Mouse (Mus musculus): ENCODE results near the gene Adam15. TPM values are rescaled to one million over a fixed set of nuclear protein-coding genes. Genes with fewer than 3 reads are reported as not detected.

The Adam15 gene
- total RNA-seq, 1 experiment from 2014 or later: 33.0 TPM

DNA sequence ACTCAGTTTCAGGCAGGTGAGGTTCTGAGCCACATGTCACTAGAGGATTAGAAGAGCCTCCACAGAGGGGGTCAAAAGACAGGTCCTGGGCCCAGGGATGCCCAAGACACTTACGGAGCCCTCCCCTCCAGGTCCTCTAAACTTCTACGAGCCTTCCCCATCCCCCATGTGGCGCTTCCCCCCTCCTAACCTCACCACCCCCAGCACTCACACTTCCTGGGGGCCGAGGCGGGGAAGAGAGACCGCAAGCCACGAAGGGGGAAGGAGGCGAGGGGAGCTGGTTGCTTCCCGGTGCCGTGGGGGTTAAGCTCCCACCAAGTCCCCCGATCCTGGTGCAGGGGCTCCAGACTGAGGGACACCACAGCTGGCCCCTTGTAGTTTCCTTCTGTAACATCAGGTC, 35.7 kb upstream of the Adam15 start:
- no peak for ATAC-seq (replicated peaks; ENCODE audit: insufficient number of reproducible peaks, low FRiP score, low TSS enrichment, poor library complexity, severe bottlenecking)

DNA sequence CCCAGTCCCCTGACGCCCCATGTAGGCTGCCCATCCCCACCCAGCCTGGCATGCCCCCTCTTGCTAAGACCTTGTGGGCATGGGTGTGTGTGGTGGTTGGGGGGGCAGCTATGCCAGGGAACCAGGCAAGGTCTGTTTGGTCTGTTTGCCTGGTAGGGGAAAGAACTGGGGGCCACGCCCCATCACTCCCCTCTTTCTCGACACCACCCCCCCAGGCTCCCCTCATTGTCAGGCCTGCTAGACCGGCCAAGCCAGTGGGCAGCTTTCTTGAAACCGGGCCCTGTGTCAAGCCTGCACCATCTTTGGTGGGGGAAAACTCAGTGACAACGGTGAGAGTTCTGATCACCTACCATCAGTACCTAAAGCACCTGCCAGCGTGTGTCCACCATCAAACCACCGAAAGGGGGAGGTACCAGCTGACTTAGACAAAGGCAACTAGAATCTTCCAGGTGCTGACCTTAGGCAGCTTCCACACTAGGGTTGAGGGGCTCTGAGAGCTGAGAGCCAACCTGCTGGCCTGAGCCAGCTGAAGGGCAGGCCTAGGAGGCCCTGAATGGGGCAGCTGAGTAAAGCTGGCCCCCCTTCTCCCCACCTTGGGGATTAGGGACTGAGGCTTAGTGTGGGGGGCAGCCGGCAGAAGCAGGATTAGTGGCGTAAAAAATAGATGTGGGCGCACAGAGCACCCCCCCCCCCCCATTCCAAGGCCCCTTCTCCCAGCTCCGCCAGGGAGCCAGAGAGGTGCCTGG, 34.7 kb upstream of the Adam15 start:
- no peak for ATAC-seq (replicated peaks; ENCODE audit: insufficient number of reproducible peaks, low FRiP score, low TSS enrichment, poor library complexity, severe bottlenecking)

DNA sequence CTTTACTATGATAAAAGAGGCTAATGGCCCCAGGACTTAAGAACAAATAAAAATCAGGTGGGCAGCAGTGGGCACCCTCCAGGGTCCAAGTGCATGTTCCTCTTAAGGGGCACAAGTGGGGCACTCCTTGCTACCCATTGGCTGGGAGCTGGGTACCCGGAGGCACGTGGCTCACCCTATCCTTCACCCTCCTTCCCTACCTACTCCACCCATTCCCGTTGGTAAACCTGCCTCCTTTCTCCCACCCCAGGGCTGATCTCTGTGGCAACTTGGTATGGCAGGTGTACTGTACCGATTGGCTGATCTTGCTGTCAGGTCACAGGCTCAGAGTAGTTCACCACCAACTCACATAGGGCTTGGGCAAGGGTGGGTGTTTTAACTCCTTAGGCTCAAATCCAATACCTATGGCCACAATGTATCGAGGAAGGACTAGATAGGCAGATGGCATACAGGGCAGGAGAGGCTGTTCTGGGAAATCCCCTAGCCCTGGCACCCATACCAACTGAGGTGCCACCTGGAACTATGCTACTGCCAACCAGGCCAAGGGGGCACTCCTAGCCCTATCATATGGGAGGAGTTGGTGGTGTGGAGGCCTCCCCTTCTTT, 34.0 kb upstream of the Adam15 start:
- no peak for ATAC-seq (replicated peaks; ENCODE audit: insufficient number of reproducible peaks, low FRiP score, low TSS enrichment, poor library complexity, severe bottlenecking)

DNA sequence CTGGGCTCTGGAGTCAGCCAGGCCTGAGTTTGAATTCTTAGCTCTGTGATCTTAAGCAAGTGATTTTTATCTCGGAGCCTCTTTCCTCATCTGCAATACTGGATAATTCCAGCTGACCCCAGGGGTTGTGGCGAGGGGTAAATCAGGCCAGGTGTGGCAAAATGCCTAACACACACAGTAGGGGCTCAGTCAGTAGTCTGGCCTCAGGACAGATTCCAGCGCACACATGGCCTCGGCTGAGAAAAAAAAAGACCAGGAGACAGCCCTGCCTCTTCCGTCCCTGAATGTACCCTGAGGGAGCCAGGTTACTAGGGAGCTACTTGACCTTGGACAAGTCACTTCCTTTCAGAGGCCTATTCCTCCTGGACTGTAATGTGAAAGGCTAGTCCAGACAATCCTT, 33.2 kb upstream of the Adam15 start:
- ATAC-seq (replicated peaks; ENCODE audit: insufficient number of reproducible peaks, low FRiP score, low TSS enrichment, poor library complexity, severe bottlenecking): no peak

DNA sequence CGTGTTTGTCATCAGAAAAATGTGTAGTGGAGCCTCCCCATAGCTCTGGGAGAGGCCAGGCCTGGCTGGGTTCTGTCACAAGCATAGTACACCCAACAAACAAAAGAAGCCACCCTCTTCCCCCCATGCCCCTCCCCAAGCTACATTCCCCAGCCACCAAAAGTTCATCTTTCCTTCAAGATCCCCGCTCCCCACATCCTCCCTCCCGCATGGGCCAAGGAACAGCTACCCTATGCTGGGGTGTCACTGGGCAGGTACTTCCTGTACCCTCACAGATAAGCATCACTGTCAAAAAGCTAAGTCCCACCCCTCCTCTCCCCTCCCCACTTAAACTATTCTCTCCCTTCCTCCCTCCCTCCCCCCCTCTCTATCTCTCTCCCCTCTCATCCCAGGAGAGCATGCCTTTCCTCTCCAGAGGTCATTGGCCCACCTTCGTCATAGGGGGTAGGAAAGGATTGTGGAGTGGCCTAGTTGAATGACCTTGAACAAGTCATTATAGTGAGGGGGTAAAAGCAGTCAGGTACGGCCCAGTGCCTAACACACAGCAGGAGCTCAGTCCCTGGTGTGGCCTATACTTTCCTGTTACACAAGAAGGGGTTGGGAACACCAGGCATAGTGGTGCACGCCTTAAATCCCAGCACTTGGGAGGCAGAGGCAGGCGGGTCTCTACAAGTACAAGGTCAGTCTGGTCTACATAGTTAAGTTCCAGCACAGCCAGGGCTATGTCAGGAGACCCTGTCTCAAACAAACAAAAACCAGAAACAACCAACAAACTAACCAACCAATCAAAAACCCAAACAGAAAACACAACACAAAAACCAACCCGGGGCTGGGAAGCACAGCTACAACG, 32.5 kb upstream of the Adam15 start:
- no peak for ATAC-seq (replicated peaks; ENCODE audit: insufficient number of reproducible peaks, low FRiP score, low TSS enrichment, poor library complexity, severe bottlenecking)

DNA sequence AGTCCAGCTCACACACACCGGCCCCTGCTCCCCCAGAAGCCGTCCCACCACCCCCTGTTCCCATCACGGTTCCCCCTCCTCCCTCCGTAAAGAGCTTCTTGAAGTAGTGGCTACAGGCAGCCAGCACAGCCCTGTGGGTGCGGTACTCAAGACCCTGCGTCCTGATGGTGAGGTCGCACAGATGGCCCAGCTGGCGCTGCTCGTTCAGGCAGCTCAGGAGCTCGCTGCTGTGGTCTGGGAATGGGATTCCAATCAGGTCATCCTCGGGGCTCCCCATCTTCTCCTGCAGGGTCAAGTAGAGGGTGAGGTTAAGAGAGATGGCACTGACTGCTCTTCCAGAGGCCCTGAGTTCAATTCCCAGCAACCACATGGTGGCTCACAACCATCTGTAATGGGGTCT, 31.4 kb upstream of the Adam15 start:
- ATAC-seq (replicated peaks; ENCODE audit: insufficient number of reproducible peaks, low FRiP score, low TSS enrichment, poor library complexity, severe bottlenecking): no peak

DNA sequence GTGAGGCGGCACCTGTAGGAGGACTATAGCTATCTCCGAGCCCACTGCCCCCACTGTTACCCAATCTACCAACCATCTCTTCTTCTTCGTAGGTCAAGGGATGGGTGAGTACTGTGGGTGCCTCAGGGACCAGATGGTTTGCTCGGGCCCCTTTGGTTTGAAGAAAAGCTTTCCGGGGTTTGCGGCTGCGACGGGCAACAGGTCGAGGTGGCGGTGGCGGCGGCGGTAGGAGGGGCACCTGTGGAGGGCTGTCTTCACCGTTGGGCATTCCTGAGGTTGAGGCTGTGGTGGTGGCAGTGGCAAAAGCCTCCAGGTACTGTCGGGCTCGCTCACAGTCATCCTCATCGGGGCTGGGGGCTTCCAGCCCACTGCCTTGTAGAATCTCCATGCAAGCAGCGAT, 30.9 kb upstream of the Adam15 start:
- no peak for ATAC-seq (replicated peaks; ENCODE audit: insufficient number of reproducible peaks, low FRiP score, low TSS enrichment, poor library complexity, severe bottlenecking)

DNA sequence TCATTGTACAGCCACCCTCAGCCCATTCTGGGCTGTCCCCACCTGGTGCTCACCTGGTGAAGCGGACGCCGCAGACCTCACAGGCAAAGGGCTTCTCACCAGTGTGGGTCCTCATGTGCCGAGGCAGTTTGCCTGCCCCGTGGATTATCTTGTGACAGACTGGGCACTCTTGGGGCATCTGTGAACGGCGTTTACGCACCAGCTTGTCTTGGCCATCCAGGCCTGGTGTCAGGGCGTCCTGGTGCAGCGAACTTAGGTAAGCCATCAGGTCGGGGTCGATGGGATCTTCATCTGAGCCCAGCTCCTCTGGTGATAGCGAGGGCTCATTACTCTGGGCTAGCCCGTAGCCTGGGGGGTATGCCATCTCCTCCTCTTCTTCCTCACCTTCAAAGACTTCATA, 30.5 kb upstream of the Adam15 start:
- ATAC-seq (replicated peaks; ENCODE audit: insufficient number of reproducible peaks, low FRiP score, low TSS enrichment, poor library complexity, severe bottlenecking): no peak

DNA sequence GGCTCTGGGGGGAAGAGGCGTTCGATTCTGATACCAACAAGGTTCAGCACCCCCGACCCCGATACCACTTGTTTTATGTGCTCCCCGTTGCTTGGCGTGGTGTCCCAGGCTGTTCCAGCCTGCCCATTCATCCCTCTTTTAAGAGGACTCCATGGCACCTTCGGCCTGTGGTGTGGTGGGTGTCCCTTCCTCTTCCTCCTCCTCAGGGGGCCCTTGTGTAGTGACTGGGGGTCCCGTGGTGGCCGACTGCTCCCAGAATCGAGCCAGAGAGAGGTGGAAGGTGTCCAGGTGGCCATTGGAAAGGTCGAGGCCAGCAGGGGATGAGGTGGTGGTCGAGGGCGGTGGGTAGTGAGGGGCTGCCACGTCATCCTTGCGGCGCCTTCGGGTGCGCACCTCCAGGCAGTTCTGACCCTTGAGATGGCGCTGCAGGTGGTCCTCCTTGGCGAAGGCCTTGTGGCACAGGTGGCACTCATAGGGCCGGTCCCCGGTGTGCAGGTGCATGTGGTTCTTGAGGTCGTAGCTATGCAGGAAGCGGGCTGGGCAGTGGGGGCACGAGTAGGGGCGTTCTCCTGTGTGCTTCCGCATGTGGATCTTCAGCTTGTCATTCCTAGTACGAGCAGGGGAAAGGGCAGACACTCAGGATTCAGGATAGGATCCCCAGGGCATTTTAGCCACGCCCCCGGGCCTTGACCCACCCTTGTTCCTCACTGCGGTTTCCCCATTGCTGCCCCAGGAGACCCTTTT, 29.8 kb upstream of the Adam15 start:
- no peak for ATAC-seq (replicated peaks; ENCODE audit: insufficient number of reproducible peaks, low FRiP score, low TSS enrichment, poor library complexity, severe bottlenecking)

DNA sequence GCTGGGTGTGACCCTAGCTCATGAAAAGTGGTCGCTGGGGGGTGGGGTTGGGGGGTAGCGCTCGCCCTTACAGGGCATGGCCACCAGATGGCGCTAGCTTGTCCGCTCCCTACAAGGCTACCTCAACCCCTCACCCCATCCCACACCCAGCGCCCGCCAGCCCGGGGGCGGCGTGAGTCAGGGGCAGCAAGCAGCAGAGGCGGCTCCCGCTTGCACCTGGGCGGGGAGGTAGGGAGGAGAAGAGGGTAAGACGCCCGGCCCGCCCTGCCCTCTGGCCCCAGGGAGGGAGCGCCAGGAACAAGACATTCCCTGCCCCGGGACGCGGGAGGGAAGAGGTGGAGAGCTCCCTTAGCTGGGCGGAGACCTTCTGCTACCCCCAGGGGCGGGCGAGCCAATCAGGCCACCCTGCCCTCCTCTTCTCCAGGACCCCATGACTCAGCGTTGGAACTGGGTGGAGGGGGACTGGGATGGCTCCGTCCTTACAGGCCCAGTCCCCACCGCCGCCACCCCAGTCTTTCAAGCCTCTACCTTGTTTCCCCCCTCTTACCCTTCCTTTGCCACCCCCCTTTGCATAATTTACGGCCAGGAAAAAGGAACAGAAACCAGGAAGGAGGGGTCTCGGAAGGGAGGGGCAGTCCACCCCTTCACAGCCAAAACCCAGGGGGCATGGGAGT, 28.7 kb upstream of the Adam15 start:
- peak; percentile 51 for ATAC-seq (replicated peaks; ENCODE audit: insufficient number of reproducible peaks, low FRiP score, low TSS enrichment, poor library complexity, severe bottlenecking)

DNA sequence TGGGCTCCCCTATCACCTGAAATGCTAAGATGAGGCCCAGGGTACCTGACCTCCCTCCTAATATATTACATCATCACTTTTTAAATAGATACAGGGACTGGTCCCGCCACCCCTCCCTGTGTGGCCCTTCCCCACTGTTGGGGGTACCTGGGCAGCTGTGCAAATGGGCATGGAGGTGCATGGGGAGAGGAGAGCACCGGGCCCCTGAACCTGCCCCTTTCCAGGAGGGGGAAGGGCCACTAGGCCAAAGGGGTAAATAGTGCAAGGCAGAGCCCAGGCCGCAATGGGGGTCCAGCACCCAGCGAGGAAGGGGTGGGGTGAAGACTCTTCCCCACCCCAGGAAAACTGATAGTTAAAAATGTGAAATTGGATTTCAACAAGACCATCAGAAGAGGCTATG, 28.0 kb upstream of the Adam15 start:
- no peak for ATAC-seq (replicated peaks; ENCODE audit: insufficient number of reproducible peaks, low FRiP score, low TSS enrichment, poor library complexity, severe bottlenecking)

DNA sequence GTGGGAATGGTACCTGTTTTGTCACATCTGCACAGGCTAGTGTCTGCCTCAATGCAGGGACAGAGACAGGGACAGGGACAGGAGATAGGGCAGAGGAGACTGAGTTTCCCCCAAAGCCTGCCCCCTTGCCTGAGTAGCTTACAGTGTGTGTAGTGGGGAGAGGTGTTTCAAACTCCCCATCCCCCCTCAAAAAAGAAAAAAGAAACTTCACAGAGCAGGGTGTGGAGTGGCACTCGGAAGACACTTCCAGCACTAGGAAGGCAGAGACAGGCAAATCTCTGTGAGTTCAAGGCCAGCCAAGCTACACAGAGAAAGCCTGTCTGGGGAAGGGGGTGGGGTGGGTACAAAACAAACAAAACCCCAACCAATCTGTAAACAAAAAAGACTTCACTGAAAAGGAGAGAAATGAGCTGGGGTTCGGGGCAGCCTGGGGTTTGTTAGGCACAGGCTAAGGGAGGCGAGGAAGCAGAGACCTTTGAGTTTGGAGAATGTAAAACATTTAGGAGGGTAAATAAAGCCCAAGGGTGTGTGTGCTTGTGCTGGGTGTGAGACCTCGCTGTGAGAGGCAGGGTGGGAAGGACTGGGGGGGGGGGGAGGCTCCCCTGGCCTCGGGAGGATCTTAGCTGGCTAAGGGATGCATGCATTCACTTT, 23.9 kb upstream of the Adam15 start:
- no peak for ATAC-seq (replicated peaks; ENCODE audit: insufficient number of reproducible peaks, low FRiP score, low TSS enrichment, poor library complexity, severe bottlenecking)

DNA sequence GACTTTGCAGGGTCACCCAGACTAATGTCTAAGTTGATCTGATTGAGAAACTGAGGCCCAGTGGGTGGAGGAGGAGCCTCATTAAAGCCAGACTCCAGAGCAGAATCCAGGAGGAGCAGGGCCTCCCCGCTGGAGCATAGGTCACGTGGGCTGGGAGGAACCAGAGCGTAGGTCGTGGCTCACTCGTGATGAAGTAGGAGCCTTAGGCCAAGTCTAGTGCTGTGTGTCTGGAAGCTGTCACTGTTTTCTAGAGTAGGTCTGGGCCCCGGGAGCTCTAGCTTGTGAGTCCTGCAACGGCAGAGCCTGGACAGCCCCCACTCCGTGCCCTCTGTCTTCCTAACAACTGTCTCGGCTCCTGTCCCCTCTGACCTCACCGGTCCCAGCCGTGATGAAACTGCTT, 17.5 kb upstream of the Adam15 start:
- no peak for ATAC-seq (replicated peaks; ENCODE audit: insufficient number of reproducible peaks, low FRiP score, low TSS enrichment, poor library complexity, severe bottlenecking)

DNA sequence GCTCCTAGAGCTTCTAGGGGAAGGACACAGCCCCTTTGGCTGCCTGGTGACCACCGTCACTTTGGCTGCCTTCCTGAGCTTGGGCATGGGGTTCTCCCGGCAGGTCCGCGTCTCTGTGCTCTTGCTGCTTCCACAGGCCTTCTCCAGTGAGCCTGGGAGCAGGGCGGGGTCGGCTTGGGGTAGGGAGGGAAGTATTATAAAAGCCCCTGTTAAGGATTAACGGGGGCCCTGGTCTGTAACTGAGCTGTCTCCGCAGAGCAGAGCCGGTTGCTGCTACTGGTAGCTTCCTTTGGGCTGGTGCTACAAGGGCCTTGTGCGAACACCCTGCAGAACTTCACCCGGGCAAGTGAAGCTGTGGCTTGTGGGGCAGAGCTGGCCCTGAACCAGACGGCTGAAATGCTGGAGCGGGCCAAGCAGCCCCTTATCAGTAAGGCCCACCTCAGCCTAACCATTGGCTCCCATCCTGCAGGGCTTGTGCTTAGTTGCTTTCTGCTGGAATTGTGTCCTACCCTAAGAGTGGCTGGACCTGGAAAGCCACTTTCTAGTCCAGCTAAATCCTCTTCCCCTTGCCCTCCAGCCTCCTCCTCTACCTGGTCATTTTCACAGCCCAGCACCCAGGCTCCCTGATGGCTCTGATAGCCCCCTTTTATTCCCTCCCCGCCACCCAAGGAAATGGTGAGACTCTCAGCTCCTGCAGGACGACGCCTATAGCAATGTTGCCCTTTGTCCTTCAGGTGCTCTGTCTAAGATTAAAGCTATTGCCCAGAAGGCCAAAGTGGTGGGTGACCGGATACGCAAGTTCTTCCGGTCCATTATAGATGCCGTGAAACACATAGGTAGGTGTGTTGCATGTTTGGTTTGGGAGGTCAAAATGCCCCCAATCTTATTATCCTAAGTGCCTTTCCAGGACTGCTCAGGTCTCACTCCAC, 16.0 kb upstream of the Adam15 start:
- ATAC-seq (replicated peaks; ENCODE audit: insufficient number of reproducible peaks, low FRiP score, low TSS enrichment, poor library complexity, severe bottlenecking): no peak

DNA sequence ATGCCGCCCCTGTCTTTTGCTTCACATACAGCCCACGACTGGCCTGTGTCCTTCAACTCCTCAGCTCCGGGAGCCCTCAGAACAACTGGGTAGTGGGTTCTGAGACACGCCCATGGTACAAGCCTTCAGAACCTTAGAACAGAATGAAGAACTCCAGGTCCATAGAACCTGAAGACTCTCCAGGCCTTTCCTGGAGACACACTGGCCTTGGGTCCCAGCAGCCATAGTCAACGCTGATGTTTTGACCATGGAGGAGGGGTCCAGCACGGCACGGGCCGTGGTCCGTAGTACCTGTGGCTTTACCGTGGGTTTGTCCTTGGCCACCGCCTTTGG, 15.3 kb upstream of the Adam15 start, which contains the start of gene Dcst1:
TSS of gene Dcst1 (minus strand) at position 101 of the 333 bp plus-strand sequence.
- no peak for ATAC-seq (replicated peaks; ENCODE audit: insufficient number of reproducible peaks, low FRiP score, low TSS enrichment, poor library complexity, severe bottlenecking)

DNA sequence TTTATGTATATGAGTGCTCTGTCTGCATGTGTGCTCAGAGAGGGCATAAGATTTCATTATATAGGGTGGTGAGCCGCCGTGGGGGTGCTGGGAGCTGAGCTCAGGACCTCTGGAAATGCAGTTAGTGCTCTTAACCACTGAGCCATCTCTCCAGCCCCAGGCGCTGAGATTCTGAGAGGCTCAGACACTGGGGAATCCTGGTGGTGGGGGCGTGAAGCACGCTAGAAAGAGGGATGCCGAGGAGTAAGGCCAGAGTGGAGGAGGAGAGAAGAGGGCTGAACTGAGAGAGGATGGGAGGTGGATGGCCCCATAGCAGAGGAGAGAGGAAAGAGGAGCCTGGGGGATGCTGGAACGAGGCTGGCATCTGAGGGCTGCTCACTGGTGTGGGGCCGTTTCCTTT, 14.8 kb upstream of the Adam15 start:
- no peak for ATAC-seq (replicated peaks; ENCODE audit: insufficient number of reproducible peaks, low FRiP score, low TSS enrichment, poor library complexity, severe bottlenecking)

DNA sequence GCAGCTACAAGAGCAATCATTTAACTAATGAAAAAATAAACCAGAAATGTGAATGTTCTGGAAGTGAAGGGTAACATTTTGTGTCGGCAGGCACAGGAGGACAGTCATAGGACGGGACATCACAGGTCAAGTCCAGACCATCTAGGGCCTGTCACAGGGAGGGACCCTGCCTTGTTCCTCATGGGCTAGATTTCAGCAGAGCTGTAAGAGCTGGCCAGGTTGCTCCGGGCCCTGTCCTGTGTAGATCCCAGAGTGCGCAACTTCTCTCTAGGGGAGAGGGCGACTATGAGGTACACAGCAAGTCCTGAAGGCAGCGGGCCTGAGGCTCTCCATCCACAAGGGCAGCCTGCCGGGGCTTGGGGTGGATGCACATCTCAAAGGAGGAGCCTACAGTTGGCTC, 11.9 kb upstream of the Adam15 start, which contains the start of gene Dcst2:
TSS of gene Dcst2 (plus strand) at position 301 of the 400 bp plus-strand sequence.
- ATAC-seq (replicated peaks; ENCODE audit: insufficient number of reproducible peaks, low FRiP score, low TSS enrichment, poor library complexity, severe bottlenecking): no peak
